Comparison of ENCODE assay signal across 19 mouse cellular contexts in genomic region chr5:77746604-77747003, GRCm38 (mm10).
"Had no signal": no experiment of that assay in that cellular context is flagged by ENCODE, and none has a peak within 500 bp of the region (broad histone marks: within the 10 kb centered on the region; RNA-seq: fewer than 3 reads in every experiment).

No protein-coding gene starts in this region.

- H3K4me2 ChIP-seq: liver, embryonic 13.5 days; neural tube, embryonic 13.5 days had no signal

- H3K9me3 ChIP-seq: liver, embryonic 13.5 days; neural tube, embryonic 13.5 days had no signal

- H3K4me3 ChIP-seq: layer of hippocampus, adult 2 months; liver, embryonic 13.5 days; myocyte; neural tube, embryonic 13.5 days had no signal

- DNase-seq: kidney, adult 2 months; kidney, postnatal 25 days; layer of hippocampus, adult 9-11 months; liver, embryonic 13.5 days; lung, adult 2 months; lung, postnatal 14 days; lung, postnatal 4 days; right cerebral cortex, adult 18-20 months; right cerebral cortex, postnatal 14 days; right cerebral cortex, postnatal 4 days; thymus, adult 2 months; thymus, postnatal 14 days; thymus, postnatal 4 days had no signal

- H3K27ac ChIP-seq: kidney, postnatal 0 days; layer of hippocampus, adult 2 months; liver, embryonic 13.5 days; neural tube, embryonic 13.5 days; stomach, postnatal 0 days had no signal

- H3K9ac ChIP-seq: liver, embryonic 13.5 days; neural tube, embryonic 13.5 days had no signal

- H3K4me1 ChIP-seq: liver, embryonic 13.5 days; neural tube, embryonic 13.5 days had no signal

- H3K27me3 ChIP-seq: liver, embryonic 13.5 days; neural tube, embryonic 13.5 days had no signal

- H3K36me3 ChIP-seq: liver, embryonic 13.5 days; neural tube, embryonic 13.5 days had no signal

- ATAC-seq: intestine, postnatal 0 days had no signal
